Comparison of ENCODE assay signal across 8 mouse cellular contexts in the genomic region with DNA sequence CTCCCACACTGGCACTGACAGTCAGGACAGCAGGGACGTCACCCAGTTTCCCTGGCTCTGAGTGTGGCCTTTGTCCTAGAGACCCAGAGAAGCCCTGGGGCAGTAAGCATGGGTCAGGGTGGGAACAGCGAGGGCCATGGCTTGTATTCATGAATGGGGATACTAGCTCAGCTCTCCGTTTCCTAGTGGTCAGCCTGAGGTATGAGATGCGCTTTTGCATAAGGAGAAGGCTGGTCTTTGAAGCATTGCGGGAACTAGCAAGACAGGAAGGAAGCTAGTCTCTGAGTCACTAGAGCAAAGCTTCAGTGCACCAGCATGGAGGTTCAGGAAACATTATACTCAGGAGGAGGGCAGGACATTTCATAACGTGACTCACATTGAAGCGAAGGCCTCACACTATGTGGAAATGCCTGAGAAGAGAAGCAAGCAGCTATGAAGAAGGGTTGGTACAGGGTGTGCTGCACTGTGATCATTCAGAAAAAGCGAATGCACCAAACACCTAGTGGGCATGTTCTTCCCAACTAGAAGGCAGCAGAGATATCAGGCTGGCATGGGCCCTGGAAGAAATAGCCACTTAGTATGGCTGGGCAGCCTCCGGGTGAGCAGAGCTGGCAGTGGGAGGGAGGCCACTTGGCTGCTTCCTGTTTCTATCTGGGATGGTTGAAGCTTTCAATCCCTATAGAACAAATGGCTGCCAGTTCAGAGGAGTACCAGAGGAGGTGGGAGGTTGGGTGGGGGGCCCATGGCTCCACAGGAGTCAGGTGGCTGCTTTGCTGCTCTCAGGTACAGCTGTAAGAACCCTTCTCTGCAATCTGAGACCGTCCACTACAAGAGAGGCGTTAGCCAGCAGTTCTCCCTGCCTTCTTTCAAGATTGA. TPM values are rescaled to one million over a fixed set of nuclear protein-coding genes. Genes with fewer than 3 reads are reported as not detected.
DNase-seq lines count a peak whose midpoint lies in the region; ATAC-seq and TF ChIP-seq lines count a peak whose summit lies in the region.

No protein-coding gene starts in this region.

- H3K27me3 ChIP-seq in kidney, embryonic 14.5 days (ENCODE audit: control insufficient read depth, insufficient read depth, low read length), result no peaks in the 10 kb centered on the region
- H3K27me3 ChIP-seq in heart, embryonic 11.5 days (ENCODE audit: control insufficient read depth, insufficient read depth, low read length), result no peaks in the 10 kb centered on the region
- H3K27me3 ChIP-seq in liver, postnatal 0 days (ENCODE audit: insufficient read depth, low read length), result no peaks in the 10 kb centered on the region
- H3K27me3 ChIP-seq in splenic B cell, adult 2 months (ENCODE audit: control insufficient read depth, insufficient read depth, low read length, poor library complexity, severe bottlenecking), result no peaks in the 10 kb centered on the region

- no peak overlapping the region for H3K4me3 ChIP-seq in kidney, embryonic 14.5 days (ENCODE audit: low read length)
- H3K4me3 ChIP-seq in heart, embryonic 11.5 days (ENCODE audit: low read depth, low read length), result no peak overlapping the region
- H3K4me3 ChIP-seq in liver, postnatal 0 days (ENCODE audit: low read depth, low read length), result no peak overlapping the region

- no peak for DNase-seq in kidney, adult 11 months
- peak; percentile 20 for DNase-seq in T-cell, adult 2 months (ENCODE audit: low spot score)
- DNase-seq in liver, postnatal 0 days, result peak; percentile 36
- peak; percentile 79 for DNase-seq in splenic B cell, adult 2 months (ENCODE audit: low read depth, low spot score)
- DNase-seq in testis, postnatal 10 days (ENCODE audit: low spot score), result no peak
- no peak for DNase-seq in cerebellum, adult 11 months

- TF ChIP-seq CTCF in liver, postnatal 0 days (IDR thresholded peaks at IDR 0.05; ENCODE audit: low read depth), result peak; percentile 38; the same call in 1 of the 2 replicates

- H3K27ac ChIP-seq in kidney, embryonic 14.5 days (ENCODE audit: low read depth, low read length), result peak overlapping the region; percentile 76
- H3K27ac ChIP-seq in heart, embryonic 11.5 days (ENCODE audit: low read depth, low read length), result peak overlapping the region; percentile 36
- peak overlapping the region; percentile 83 for H3K27ac ChIP-seq in liver, postnatal 0 days (ENCODE audit: low read depth)

- TF ChIP-seq EP300 in liver, postnatal 0 days (IDR thresholded peaks at IDR 0.05; ENCODE audit: low read depth), result no peak

- no peaks in the 10 kb centered on the region for H3K9me3 ChIP-seq in kidney, embryonic 14.5 days (ENCODE audit: control insufficient read depth, low read length)
- H3K9me3 ChIP-seq in heart, embryonic 11.5 days (replicated peaks; ENCODE audit: control insufficient read depth, low read length), result no peaks in the 10 kb centered on the region
- H3K9me3 ChIP-seq in liver, postnatal 0 days (ENCODE audit: low read length), result no peaks in the 10 kb centered on the region

- ATAC-seq in kidney, embryonic 14.5 days (ENCODE audit: low FRiP score, low TSS enrichment), result peak; percentile 29; the same call in 1 of the 2 replicates
- ATAC-seq in heart, embryonic 11.5 days (replicated peaks; ENCODE audit: insufficient number of reproducible peaks, low FRiP score, low TSS enrichment), result no peak
- peak; percentile 66 for ATAC-seq in liver, postnatal 0 days

- H3K4me2 ChIP-seq in kidney, embryonic 14.5 days (replicated peaks; ENCODE audit: low read depth, low read length), result no peak overlapping the region
- no peak overlapping the region for H3K4me2 ChIP-seq in heart, embryonic 11.5 days
- peak overlapping the region; percentile 29; the same call in 1 of the 2 replicates for H3K4me2 ChIP-seq in liver, postnatal 0 days (ENCODE audit: low read depth, low read length)

- H3K36me3 ChIP-seq in kidney, embryonic 14.5 days (ENCODE audit: control insufficient read depth, insufficient read depth, low read length), result peaks cover 57% of the 10 kb centered on the region
- H3K36me3 ChIP-seq in heart, embryonic 11.5 days (ENCODE audit: control insufficient read depth, insufficient read depth, low read length), result peaks cover 16% of the 10 kb centered on the region
- H3K36me3 ChIP-seq in liver, postnatal 0 days (replicated peaks; ENCODE audit: insufficient read depth, low read length), result peaks cover 50% of the 10 kb centered on the region
- peaks cover 16% of the 10 kb centered on the region for H3K36me3 ChIP-seq in splenic B cell, adult 2 months (ENCODE audit: control insufficient read depth, insufficient read depth, low read length, poor library complexity, severe bottlenecking)

- no peaks in the 10 kb centered on the region for H3K4me1 ChIP-seq in kidney, embryonic 14.5 days (ENCODE audit: control insufficient read depth, insufficient read depth, low read length)
- H3K4me1 ChIP-seq in heart, embryonic 11.5 days (ENCODE audit: control insufficient read depth, insufficient read depth, low read length), result peaks cover 5% of the 10 kb centered on the region; the same call in 1 of the 2 replicates
- peaks cover 25% of the 10 kb centered on the region for H3K4me1 ChIP-seq in liver, postnatal 0 days (ENCODE audit: insufficient read depth)

- 61% methylated on average over 11 of the region's 11 CpGs for WGBS in kidney, embryonic 14.5 days
- WGBS in heart, embryonic 11.5 days (ENCODE audit: insufficient replicate concordance), result 68% methylated on average over 11 of the region's 11 CpGs
- WGBS in liver, postnatal 0 days (ENCODE audit: insufficient replicate concordance), result 46% methylated on average over 11 of the region's 11 CpGs

- H3K9ac ChIP-seq in kidney, embryonic 14.5 days (ENCODE audit: low read depth, low read length), result no peak overlapping the region
- H3K9ac ChIP-seq in heart, embryonic 11.5 days (ENCODE audit: low read depth, low read length), result 0 out of 2 replicates have a peak overlapping the region, but pooled peaks have one; percentile 11
- peak overlapping the region; percentile 5; the same call in 1 of the 2 replicates for H3K9ac ChIP-seq in liver, postnatal 0 days (replicated peaks)

RNA-seq across cellular contexts. Expression of a gene that starts 25.4 kb away (rescaled TPM):
- polyA plus RNA-seq in kidney, embryonic 14.5 days (2014; fragmentation: Nextera tagmentation; extraction: Ambion mirVana), result 153 and 160 TPM in 2 replicates
- polyA plus RNA-seq in heart, embryonic 11.5 days (2014; fragmentation: Nextera tagmentation; extraction: Ambion mirVana), result 102 and 106 TPM in 2 replicates
- polyA plus RNA-seq in liver, postnatal 0 days (2015; fragmentation: Nextera tagmentation; extraction: Ambion mirVana), result 38.9 and 40.2 TPM in 2 replicates

RNA-seq across cellular contexts. Expression of a gene that starts 27.1 kb away (rescaled TPM):
- polyA plus RNA-seq in kidney, embryonic 14.5 days (2014; fragmentation: Nextera tagmentation; extraction: Ambion mirVana), result 54.0 and 89.2 TPM in 2 replicates
- 96.8 and 112 TPM in 2 replicates for polyA plus RNA-seq in heart, embryonic 11.5 days (2014; fragmentation: Nextera tagmentation; extraction: Ambion mirVana)
- 34.8 and 36.7 TPM in 2 replicates for polyA plus RNA-seq in liver, postnatal 0 days (2015; fragmentation: Nextera tagmentation; extraction: Ambion mirVana)

RNA-seq across cellular contexts. Expression of a gene that starts 33.0 kb away (rescaled TPM):
- 37.2 and 39.7 TPM in 2 replicates for polyA plus RNA-seq in kidney, embryonic 14.5 days (2014; fragmentation: Nextera tagmentation; extraction: Ambion mirVana)
- 27.4 and 28.8 TPM in 2 replicates for polyA plus RNA-seq in heart, embryonic 11.5 days (2014; fragmentation: Nextera tagmentation; extraction: Ambion mirVana)
- 15.6 and 16.7 TPM in 2 replicates for polyA plus RNA-seq in liver, postnatal 0 days (2015; fragmentation: Nextera tagmentation; extraction: Ambion mirVana)

RNA-seq across cellular contexts. Expression of a gene that starts 50.9 kb away (rescaled TPM):
- polyA plus RNA-seq in kidney, embryonic 14.5 days (2014; fragmentation: Nextera tagmentation; extraction: Ambion mirVana), result 45.6 and 61.3 TPM in 2 replicates
- 28.7 and 31.8 TPM in 2 replicates for polyA plus RNA-seq in heart, embryonic 11.5 days (2014; fragmentation: Nextera tagmentation; extraction: Ambion mirVana)
- polyA plus RNA-seq in liver, postnatal 0 days (2015; fragmentation: Nextera tagmentation; extraction: Ambion mirVana), result 10.5 and 13.0 TPM in 2 replicates

Comparison
In these comparisons a context has a peak if more than half of its experiments do, and no peak if none do; other contexts are left out.
1. DNase-seq: peak in T-cell, adult 2 months (single experiment), liver, postnatal 0 days (single experiment) and splenic B cell, adult 2 months (single experiment); none in kidney, adult 11 months (single experiment), testis, postnatal 10 days (single experiment) and cerebellum, adult 11 months (single experiment).
2. Peak in every context shown above with its lines, with median percentiles within 50 percentile points of each other: H3K27ac ChIP-seq.